Mouse (Mus musculus): ENCODE data around the gene Pla2g15.

DNA sequence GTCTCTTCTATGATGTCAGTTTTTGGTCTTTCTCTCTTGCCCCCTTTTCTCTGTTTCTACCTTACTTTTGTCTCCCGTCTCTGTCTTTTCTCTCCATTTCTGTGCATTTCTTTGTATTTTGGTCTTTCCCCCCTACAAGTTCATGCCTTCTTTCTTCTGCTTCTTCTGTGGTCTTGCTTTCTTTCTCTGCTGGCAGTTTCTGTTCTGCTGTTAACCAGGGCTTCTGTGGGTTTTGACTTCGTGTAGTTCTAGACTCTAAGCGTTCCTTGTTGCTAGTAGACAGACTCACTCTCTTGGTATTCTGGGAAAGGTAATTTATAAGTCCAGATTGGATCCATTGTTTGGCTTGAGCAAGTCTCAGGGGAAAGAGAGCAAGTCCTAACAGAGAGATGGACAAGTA, 36.2 kb downstream of the Pla2g15 start:
- TF ChIP-seq EP300 (IDR thresholded peaks at IDR 0.05; ENCODE audit: low read depth) (no peak), CTCF (IDR thresholded peaks at IDR 0.05; ENCODE audit: low read depth) (no peak)

Measured in liver, postnatal 0 days (tissue).